Mouse (Mus musculus): ENCODE measurements around the gene Zbtb32. TPM values are rescaled to one million over a fixed set of nuclear protein-coding genes. Genes with fewer than 3 reads are reported as not detected.

Gene Zbtb32
- polyA plus RNA-seq, 1 experiment from 2014 or later = 0.22 TPM

DNA sequence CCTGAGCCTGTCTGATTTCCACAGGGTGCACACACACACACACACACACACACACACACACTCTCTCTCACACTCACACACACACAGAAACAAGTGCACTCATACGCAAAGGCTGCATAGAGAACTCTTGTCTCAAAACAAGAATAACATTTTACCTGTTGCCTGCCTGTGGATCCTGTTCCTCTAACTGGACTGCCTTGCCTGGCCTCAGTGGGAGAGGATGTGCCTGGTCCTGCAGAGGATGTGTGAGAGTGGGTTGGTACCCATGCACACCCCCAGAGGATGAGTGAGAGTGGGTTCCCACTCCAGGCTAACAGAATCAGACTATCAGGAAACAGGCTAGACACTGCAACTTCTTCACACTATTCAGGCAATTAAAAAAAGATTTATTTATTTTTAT lies 48.1 kb downstream of the Zbtb32 start:
- H3K36me3 ChIP-seq = peaks cover 23% of the 10 kb centered on the region
- H3K4me3 ChIP-seq = no peak overlapping the region
- H3K27me3 ChIP-seq (replicated peaks) = no peaks in the 10 kb centered on the region
- no peaks in the 10 kb centered on the region for H3K9me3 ChIP-seq
- no peak overlapping the region for H3K9ac ChIP-seq
- peaks cover 15% of the 10 kb centered on the region for H3K4me1 ChIP-seq
- ATAC-seq (ENCODE audit: low FRiP score, low read depth) = no peak
- H3K4me2 ChIP-seq (replicated peaks) = no peak overlapping the region
- WGBS = 100% methylated on average over 1 of the region's 1 CpGs
- H3K27ac ChIP-seq = no peak overlapping the region

DNA sequence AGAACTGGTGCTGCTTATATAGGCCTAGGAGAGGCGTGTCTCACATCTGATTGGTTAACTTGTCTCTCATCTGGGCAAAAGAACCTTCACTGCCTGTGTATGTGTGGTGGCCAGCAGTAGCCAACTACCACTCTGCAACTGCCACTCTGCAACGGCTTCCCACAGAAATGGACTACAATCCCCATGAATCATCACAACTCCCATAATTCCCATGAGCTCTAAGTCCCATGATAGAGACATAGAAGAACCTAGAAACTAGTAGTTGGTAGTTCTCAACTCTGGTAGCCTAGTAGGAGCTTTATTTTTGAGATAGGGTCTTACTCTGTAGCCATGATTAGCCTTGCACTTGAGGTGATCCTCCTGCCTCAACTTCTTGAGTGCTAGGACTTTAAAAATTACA lies 48.8 kb downstream of the Zbtb32 start:
- peaks cover 20% of the 10 kb centered on the region for H3K36me3 ChIP-seq
- no peak for ATAC-seq (ENCODE audit: low FRiP score, low read depth)
- 90% methylated on average over 2 of the region's 2 CpGs for WGBS

DNA sequence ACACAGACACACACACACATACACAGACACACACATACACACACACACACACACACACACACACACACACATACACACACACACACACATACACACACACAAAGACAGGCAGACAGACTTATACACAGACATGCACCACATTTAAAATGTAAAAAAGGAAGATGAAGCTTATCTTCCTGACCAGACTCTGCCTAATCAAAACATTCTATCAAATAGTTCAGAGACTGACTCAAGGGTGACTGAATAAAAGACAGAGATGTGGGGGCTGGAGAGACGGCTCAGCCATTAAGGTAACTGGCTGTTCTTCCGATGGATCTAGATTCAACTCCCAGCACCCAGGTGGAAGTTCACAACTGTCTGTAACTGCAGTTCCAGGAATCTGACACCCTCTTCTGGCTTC lies 54.4 kb downstream of the Zbtb32 start:
- H3K9ac ChIP-seq = no peak overlapping the region
- no peak overlapping the region for H3K27ac ChIP-seq
- H3K4me1 ChIP-seq = no peaks in the 10 kb centered on the region
- H3K36me3 ChIP-seq = peaks cover 43% of the 10 kb centered on the region
- WGBS = 97% methylated on average over 2 of the region's 2 CpGs
- no peak overlapping the region for H3K4me3 ChIP-seq
- no peaks in the 10 kb centered on the region for H3K27me3 ChIP-seq (replicated peaks)
- H3K4me2 ChIP-seq (replicated peaks) = no peak overlapping the region
- no peaks in the 10 kb centered on the region for H3K9me3 ChIP-seq
- ATAC-seq (ENCODE audit: low FRiP score, low read depth) = no peak

More for the DNA sequence above, 48.8 kb downstream of the Zbtb32 start:
- no peak overlapping the region for H3K4me3 ChIP-seq
- no peaks in the 10 kb centered on the region for H3K9me3 ChIP-seq
- H3K9ac ChIP-seq = no peak overlapping the region
- no peaks in the 10 kb centered on the region for H3K27me3 ChIP-seq (replicated peaks)
- H3K4me2 ChIP-seq (replicated peaks) = no peak overlapping the region
- no peak overlapping the region for H3K27ac ChIP-seq
- H3K4me1 ChIP-seq = peaks cover 15% of the 10 kb centered on the region

DNA sequence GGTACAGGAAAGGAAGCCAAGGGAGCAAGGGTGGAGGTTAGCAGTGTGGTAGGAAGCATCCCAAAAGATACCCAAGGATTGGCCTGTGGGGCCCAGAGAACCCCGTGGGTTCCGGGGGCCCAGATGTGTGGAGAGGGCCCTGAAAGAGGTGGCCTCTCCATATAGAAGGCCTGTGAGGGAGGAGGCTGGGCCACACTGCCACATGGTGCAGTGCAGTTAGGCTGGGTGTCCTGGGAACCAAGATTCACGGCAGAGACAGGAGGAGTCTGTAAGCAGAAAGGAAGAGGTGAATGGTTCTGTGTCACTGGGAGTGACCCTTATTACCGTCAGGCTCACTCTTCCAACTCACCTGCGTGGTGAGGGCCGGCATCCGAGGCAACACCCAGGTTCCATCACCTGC lies 58.1 kb downstream of the Zbtb32 start:
- Histone ChIP-seq H3K27ac (no peak overlapping the region), H3K36me3 (peaks cover 36% of the 10 kb centered on the region), H3K4me2 (replicated peaks) (no peak overlapping the region), H3K27me3 (replicated peaks) (no peaks in the 10 kb centered on the region), H3K9me3 (no peaks in the 10 kb centered on the region), H3K4me1 (peaks cover 3% of the 10 kb centered on the region; the same call in 1 of the 2 replicates), H3K9ac (no peak overlapping the region), H3K4me3 (no peak overlapping the region)
- WGBS = 89% methylated on average over 7 of the region's 7 CpGs
- no peak for ATAC-seq (ENCODE audit: low FRiP score, low read depth)

Small RNA genes lying within 50 kb of the gene (microRNA-seq; reads per million reads assigned to microRNA genes)
- gene Gm38670 = 1.1 reads per million
- not detected for gene Mir3569

Other genes with a start within 250 kb of the Zbtb32 start
- 10.7 and 11.1 TPM in 2 replicates for gene Lrfn3, start 236.1 kb downstream of the Zbtb32 start, polyA plus RNA-seq (2016; fragmentation: Nextera tagmentation; extraction: Ambion mirVana)
- gene Tyrobp, start 185.1 kb downstream of the Zbtb32 start, polyA plus RNA-seq (2016; fragmentation: Nextera tagmentation; extraction: Ambion mirVana) = 22.6 and 23.2 TPM in 2 replicates
- gene Hcst, start 179.1 kb downstream of the Zbtb32 start, polyA plus RNA-seq (2016; fragmentation: Nextera tagmentation; extraction: Ambion mirVana) = 0.72 and 1.2 TPM in 2 replicates
- gene Nfkbid, start 177.2 kb downstream of the Zbtb32 start, polyA plus RNA-seq (2016; fragmentation: Nextera tagmentation; extraction: Ambion mirVana) = 1.4 and 2.1 TPM in 2 replicates
- 368 and 386 TPM in 2 replicates for gene Aplp1, start 153.4 kb downstream of the Zbtb32 start, polyA plus RNA-seq (2016; fragmentation: Nextera tagmentation; extraction: Ambion mirVana)
- 13.5 and 14.6 TPM in 2 replicates for gene Kirrel2, start 141.2 kb downstream of the Zbtb32 start, polyA plus RNA-seq (2016; fragmentation: Nextera tagmentation; extraction: Ambion mirVana)
- gene Nphs1, start 140.6 kb downstream of the Zbtb32 start, polyA plus RNA-seq (2016; fragmentation: Nextera tagmentation; extraction: Ambion mirVana) = 2.0 and 3.3 TPM in 2 replicates
- not detected in 2 replicates for gene Prodh2, start 105.3 kb downstream of the Zbtb32 start, polyA plus RNA-seq (2016; fragmentation: Nextera tagmentation; extraction: Ambion mirVana)
- gene Arhgap33, start 63.8 kb downstream of the Zbtb32 start, polyA plus RNA-seq (2016; fragmentation: Nextera tagmentation; extraction: Ambion mirVana) = 78.3 and 90.0 TPM in 2 replicates
- gene Hspb6, start 46.7 kb downstream of the Zbtb32 start, polyA plus RNA-seq (2016; fragmentation: Nextera tagmentation; extraction: Ambion mirVana) = 5.4 and 6.0 TPM in 2 replicates
- gene Proser3, start 46.6 kb downstream of the Zbtb32 start, polyA plus RNA-seq (2016; fragmentation: Nextera tagmentation; extraction: Ambion mirVana) = 9.7 and 11.0 TPM in 2 replicates
- gene Lin37, start 39.1 kb downstream of the Zbtb32 start, polyA plus RNA-seq (2016; fragmentation: Nextera tagmentation; extraction: Ambion mirVana) = 52.8 and 53.4 TPM in 2 replicates
- gene U2af1l4, start 35.6 kb downstream of the Zbtb32 start, polyA plus RNA-seq (2016; fragmentation: Nextera tagmentation; extraction: Ambion mirVana) = 83.8 and 87.9 TPM in 2 replicates
- 16.2 and 17.1 TPM in 2 replicates for gene Gm49396, start 35.6 kb downstream of the Zbtb32 start, polyA plus RNA-seq (2016; fragmentation: Nextera tagmentation; extraction: Ambion mirVana)
- gene Psenen, start 35.3 kb downstream of the Zbtb32 start, polyA plus RNA-seq (2016; fragmentation: Nextera tagmentation; extraction: Ambion mirVana) = 137 and 143 TPM in 2 replicates
- 4.1 and 5.7 TPM in 2 replicates for gene Igflr1, start 33.5 kb downstream of the Zbtb32 start, polyA plus RNA-seq (2016; fragmentation: Nextera tagmentation; extraction: Ambion mirVana)
- 12.2 and 13.7 TPM in 2 replicates for gene Kmt2b, start 10.2 kb downstream of the Zbtb32 start, polyA plus RNA-seq (2016; fragmentation: Nextera tagmentation; extraction: Ambion mirVana)
- gene Upk1a, start 13.9 kb upstream of the Zbtb32 start, polyA plus RNA-seq (2016; fragmentation: Nextera tagmentation; extraction: Ambion mirVana) = 1.6 and 1.9 TPM in 2 replicates
- 912 and 934 TPM in 2 replicates for gene Cox6b1, start 27.2 kb upstream of the Zbtb32 start, polyA plus RNA-seq (2016; fragmentation: Nextera tagmentation; extraction: Ambion mirVana)
- gene Etv2, start 36.9 kb upstream of the Zbtb32 start, polyA plus RNA-seq (2016; fragmentation: Nextera tagmentation; extraction: Ambion mirVana) = not detected in 2 replicates
- 163 and 167 TPM in 2 replicates for gene Rbm42, start 51.4 kb upstream of the Zbtb32 start, polyA plus RNA-seq (2016; fragmentation: Nextera tagmentation; extraction: Ambion mirVana)
- gene Haus5, start 66.1 kb upstream of the Zbtb32 start, polyA plus RNA-seq (2016; fragmentation: Nextera tagmentation; extraction: Ambion mirVana) = 39.5 and 45.2 TPM in 2 replicates
- not detected in 2 replicates for gene Pmis2, start 72.7 kb upstream of the Zbtb32 start, polyA plus RNA-seq (2016; fragmentation: Nextera tagmentation; extraction: Ambion mirVana)
- not detected in 2 replicates for gene 2200002J24Rik, start 100.0 kb upstream of the Zbtb32 start, polyA plus RNA-seq (2016; fragmentation: Nextera tagmentation; extraction: Ambion mirVana)
- 1.3 and 2.0 TPM in 2 replicates for gene Atp4a, start 113.3 kb upstream of the Zbtb32 start, polyA plus RNA-seq (2016; fragmentation: Nextera tagmentation; extraction: Ambion mirVana)
- gene Tmem147, start 130.6 kb upstream of the Zbtb32 start, polyA plus RNA-seq (2016; fragmentation: Nextera tagmentation; extraction: Ambion mirVana) = 185 and 194 TPM in 2 replicates
- 1.4 and 1.5 TPM in 2 replicates for gene Gapdhs, start 144.8 kb upstream of the Zbtb32 start, polyA plus RNA-seq (2016; fragmentation: Nextera tagmentation; extraction: Ambion mirVana)
- gene Sbsn, start 152.6 kb upstream of the Zbtb32 start, polyA plus RNA-seq (2016; fragmentation: Nextera tagmentation; extraction: Ambion mirVana) = 1.1 and 2.6 TPM in 2 replicates
- 0.24 and 0.38 TPM in 2 replicates for gene Dmkn, start 164.8 kb upstream of the Zbtb32 start, polyA plus RNA-seq (2016; fragmentation: Nextera tagmentation; extraction: Ambion mirVana)
- gene Krtdap, start 189.0 kb upstream of the Zbtb32 start, polyA plus RNA-seq (2016; fragmentation: Nextera tagmentation; extraction: Ambion mirVana) = not detected in 2 replicates
- 0.08 TPM in 1 of 2 replicates, not detected in the other for gene Ffar2, start 224.9 kb upstream of the Zbtb32 start, polyA plus RNA-seq (2016; fragmentation: Nextera tagmentation; extraction: Ambion mirVana)

Data from neural tube, embryonic 12.5 days (tissue).